Mouse (Mus musculus): ENCODE results near the gene Tuba1a. TPM values are rescaled to one million over a fixed set of nuclear protein-coding genes. Genes with fewer than 3 reads are reported as not detected.
"Not testable (repeated sequence)": the region's sequence is repeated elsewhere in the genome, so short reads cannot be mapped to it uniquely, and the experiment has no call there.

The Tuba1a gene
- polyA plus RNA-seq, 1 experiment from 2014 or later: 1,836 TPM

DNA sequence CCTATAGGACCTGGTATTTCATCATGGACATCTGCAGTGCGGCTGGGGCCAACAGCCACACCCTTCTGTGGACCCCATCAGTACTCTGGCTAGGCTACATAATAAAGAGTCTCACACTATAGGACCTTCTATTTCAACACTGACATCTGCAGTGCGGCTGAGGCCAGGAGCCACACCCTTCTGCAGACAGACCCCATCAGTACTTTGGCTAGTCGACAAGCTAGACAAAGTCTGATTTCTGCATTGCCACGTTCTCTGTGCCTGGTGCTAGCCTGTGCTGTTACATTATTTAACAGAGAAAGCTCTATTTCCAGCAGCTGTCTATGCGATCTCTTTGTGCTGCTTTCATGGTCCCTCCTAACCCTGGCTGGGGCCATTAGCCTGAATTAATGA lies 1.4 kb downstream of the Tuba1a start:
- no peaks in the 10 kb centered on the region for H3K27me3 ChIP-seq (replicated peaks; ENCODE audit: control insufficient read depth, insufficient read depth, low read length)
- H3K36me3 ChIP-seq (ENCODE audit: control insufficient read depth, insufficient read depth, low read length): peaks cover 7% of the 10 kb centered on the region; the same call in 1 of the 2 replicates
- H3K4me3 ChIP-seq (ENCODE audit: low read depth, low read length): peak overlapping the region; percentile 85
- ATAC-seq (ENCODE audit: low read depth) (no peak), DNase-seq (ENCODE audit: low spot score) (peak; percentile 38)
- H3K4me2 ChIP-seq (ENCODE audit: low read depth, low read length): peak overlapping the region; percentile 80
- peak overlapping the region; percentile 97 for H3K9ac ChIP-seq (ENCODE audit: low read depth, low read length)
- peak overlapping the region; percentile 99 for H3K27ac ChIP-seq (replicated peaks; ENCODE audit: low read depth, low read length)
- 16% methylated on average over 5 of the region's 5 CpGs for WGBS
- peaks cover 14% of the 10 kb centered on the region; the same call in 1 of the 2 replicates for H3K4me1 ChIP-seq (ENCODE audit: control insufficient read depth, insufficient read depth, low read length)
- no peaks in the 10 kb centered on the region for H3K9me3 ChIP-seq (ENCODE audit: control insufficient read depth, low read length)

DNA sequence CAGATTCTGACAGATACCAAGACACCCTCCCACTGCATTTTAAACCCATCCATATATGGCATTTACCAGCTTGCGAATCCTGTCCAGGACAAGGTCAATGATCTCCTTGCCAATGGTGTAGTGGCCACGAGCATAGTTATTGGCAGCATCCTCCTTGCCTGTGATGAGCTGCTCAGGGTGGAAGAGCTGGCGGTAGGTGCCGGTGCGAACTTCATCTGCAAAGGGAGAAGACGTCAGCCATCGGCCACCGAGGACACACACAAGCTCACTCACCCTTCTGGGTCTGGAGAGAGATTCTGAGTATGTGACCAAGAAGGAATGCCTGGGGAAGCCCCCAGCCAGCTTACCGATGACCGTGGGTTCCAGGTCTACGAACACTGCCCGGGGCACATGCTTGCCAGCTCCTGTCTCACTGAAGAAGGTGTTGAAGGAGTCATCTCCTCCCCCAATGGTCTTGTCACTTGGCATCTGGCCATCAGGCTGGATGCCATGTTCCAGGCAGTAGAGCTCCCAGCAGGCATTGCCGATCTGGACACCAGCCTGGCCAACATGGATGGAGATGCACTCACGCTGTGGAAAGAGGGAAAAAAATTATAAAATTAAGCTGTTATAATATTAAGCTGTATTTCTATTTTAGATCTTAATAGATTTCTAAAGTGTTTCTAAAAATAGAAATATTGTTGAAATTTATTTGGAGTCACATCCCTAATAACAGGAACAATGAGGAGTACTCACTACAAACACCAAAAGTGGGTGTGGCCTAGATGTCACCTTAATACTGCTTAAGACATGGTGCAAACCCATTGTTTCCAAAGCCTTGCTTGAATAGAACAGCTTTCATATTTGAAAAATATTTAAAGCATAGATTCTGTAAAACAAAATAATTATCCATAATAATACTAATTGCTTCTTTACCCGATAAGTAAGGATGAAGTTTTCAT lies 2.1 kb downstream of the Tuba1a start:
- Histone ChIP-seq H3K4me3 (ENCODE audit: low read depth, low read length) (peak overlapping the region; percentile 85), H3K9ac (ENCODE audit: low read depth, low read length) (peak overlapping the region; percentile 97), H3K4me1 (ENCODE audit: control insufficient read depth, insufficient read depth, low read length) (peaks cover 14% of the 10 kb centered on the region; the same call in 1 of the 2 replicates), H3K4me2 (ENCODE audit: low read depth, low read length) (peak overlapping the region; percentile 80), H3K27ac (replicated peaks; ENCODE audit: low read depth, low read length) (peak overlapping the region; percentile 99)
- not testable (repeated sequence) for H3K27me3 ChIP-seq (replicated peaks; ENCODE audit: control insufficient read depth, insufficient read depth, low read length); DNase-seq (ENCODE audit: low spot score); ATAC-seq (ENCODE audit: low read depth); H3K36me3 ChIP-seq (ENCODE audit: control insufficient read depth, insufficient read depth, low read length); H3K9me3 ChIP-seq (ENCODE audit: control insufficient read depth, low read length)
- 83% methylated on average over 11 of the region's 15 CpGs for WGBS

DNA sequence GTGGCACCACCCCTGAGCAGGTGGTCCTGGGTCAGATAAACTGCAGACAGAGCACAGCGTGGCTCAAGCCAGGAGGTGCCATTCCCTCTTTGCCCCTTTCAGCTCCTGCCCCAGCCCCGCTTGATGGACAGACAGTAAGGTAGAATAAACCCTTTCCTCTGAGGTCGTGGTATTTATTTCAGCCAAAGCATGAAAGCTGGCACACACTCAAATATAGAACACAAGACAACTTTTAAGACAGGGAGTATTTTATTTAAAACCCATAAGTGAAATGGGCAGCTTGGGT lies 4.0 kb downstream of the Tuba1a start:
- no peaks in the 10 kb centered on the region for H3K27me3 ChIP-seq (replicated peaks; ENCODE audit: control insufficient read depth, insufficient read depth, low read length)

DNA sequence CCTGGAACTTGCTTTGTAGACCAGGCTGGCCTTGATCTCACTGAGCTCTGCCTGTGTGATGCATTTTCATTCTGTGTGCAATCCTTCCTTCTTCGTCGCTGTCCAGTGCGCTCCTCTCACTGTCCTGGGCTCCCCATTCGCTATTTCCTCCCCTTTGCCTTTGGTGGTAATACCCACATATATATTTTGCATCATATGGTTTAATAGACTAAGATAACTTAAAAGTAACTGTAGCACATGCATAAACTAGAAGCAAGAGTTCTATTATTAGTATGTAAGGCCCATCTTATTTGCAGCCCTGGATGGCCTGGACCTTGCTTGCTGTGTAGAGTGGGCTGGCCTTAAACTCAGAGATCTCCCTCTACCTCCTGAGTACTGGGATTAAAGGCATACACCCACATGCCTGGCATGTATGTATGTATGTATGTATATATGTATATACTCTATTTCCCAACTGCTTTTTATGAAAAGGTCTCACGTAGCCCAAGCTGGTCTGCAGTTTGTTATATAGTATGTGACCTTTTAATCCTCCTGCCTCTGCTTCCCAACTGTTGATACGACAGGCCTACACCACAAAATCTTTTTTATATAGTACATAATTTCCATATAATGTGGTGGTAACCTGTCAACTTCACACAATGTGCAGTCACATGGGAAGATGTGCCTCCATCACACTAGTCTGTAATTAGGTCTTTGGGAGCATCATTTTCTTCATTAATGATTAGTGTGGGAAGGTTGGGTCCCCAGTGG lies 4.5 kb downstream of the Tuba1a start:
- H3K4me2 ChIP-seq (ENCODE audit: low read depth, low read length): no peak overlapping the region; the same call in 1 of the 2 replicates
- peaks cover 7% of the 10 kb centered on the region; the same call in 1 of the 2 replicates for H3K36me3 ChIP-seq (ENCODE audit: control insufficient read depth, insufficient read depth, low read length)
- ATAC-seq (ENCODE audit: low read depth): no peak
- H3K9ac ChIP-seq (ENCODE audit: low read depth, low read length): no peak overlapping the region
- H3K27ac ChIP-seq (replicated peaks; ENCODE audit: low read depth, low read length): no peak overlapping the region
- no peaks in the 10 kb centered on the region for H3K9me3 ChIP-seq (ENCODE audit: control insufficient read depth, low read length)
- WGBS: 68% methylated on average over 6 of the region's 6 CpGs
- no peak for DNase-seq (ENCODE audit: low spot score)
- no peak overlapping the region for H3K4me3 ChIP-seq (ENCODE audit: low read depth, low read length)
- peaks cover 6% of the 10 kb centered on the region; the same call in 1 of the 2 replicates for H3K4me1 ChIP-seq (ENCODE audit: control insufficient read depth, insufficient read depth, low read length)
- no peaks in the 10 kb centered on the region for H3K27me3 ChIP-seq (replicated peaks; ENCODE audit: control insufficient read depth, insufficient read depth, low read length)

More for the DNA sequence above, 4.0 kb downstream of the Tuba1a start:
- H3K36me3 ChIP-seq (ENCODE audit: control insufficient read depth, insufficient read depth, low read length): peaks cover 7% of the 10 kb centered on the region; the same call in 1 of the 2 replicates
- 67% methylated on average over 3 of the region's 3 CpGs for WGBS
- no peak for ATAC-seq (ENCODE audit: low read depth)
- H3K9ac ChIP-seq (ENCODE audit: low read depth, low read length): no peak overlapping the region
- DNase-seq (ENCODE audit: low spot score): no peak
- H3K27ac ChIP-seq (replicated peaks; ENCODE audit: low read depth, low read length): no peak overlapping the region
- no peak overlapping the region; the same call in 1 of the 2 replicates for H3K4me2 ChIP-seq (ENCODE audit: low read depth, low read length)
- peaks cover 9% of the 10 kb centered on the region; the same call in 1 of the 2 replicates for H3K4me1 ChIP-seq (ENCODE audit: control insufficient read depth, insufficient read depth, low read length)
- no peak overlapping the region for H3K4me3 ChIP-seq (ENCODE audit: low read depth, low read length)
- no peaks in the 10 kb centered on the region for H3K9me3 ChIP-seq (ENCODE audit: control insufficient read depth, low read length)

DNA sequence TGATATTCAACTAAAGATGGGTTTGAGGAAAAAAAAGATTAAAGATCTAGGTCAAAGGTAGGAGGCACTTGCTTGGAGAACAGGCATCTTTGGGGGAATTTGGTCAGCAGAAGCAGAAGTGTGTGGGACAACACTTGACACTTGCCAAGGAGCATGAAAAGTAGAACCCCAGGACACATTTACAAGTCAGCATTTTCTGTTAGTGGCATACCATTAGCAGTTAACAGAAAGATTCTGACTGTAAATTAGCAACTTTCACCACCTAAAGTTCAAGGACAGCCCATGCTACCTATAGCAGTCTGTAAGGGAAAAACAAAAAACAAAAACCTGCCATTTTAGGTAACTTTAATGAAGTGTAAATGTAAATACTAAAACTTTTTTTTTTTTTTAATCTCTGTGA lies 5.1 kb downstream of the Tuba1a start:
- Histone ChIP-seq H3K9me3 (ENCODE audit: control insufficient read depth, low read length) (no peaks in the 10 kb centered on the region), H3K4me2 (ENCODE audit: low read depth, low read length) (no peak overlapping the region), H3K27me3 (replicated peaks; ENCODE audit: control insufficient read depth, insufficient read depth, low read length) (no peaks in the 10 kb centered on the region), H3K4me3 (ENCODE audit: low read depth, low read length) (no peak overlapping the region), H3K36me3 (ENCODE audit: control insufficient read depth, insufficient read depth, low read length) (peaks cover 7% of the 10 kb centered on the region; the same call in 1 of the 2 replicates), H3K27ac (replicated peaks; ENCODE audit: low read depth, low read length) (no peak overlapping the region), H3K4me1 (ENCODE audit: control insufficient read depth, insufficient read depth, low read length) (peaks cover 4% of the 10 kb centered on the region; the same call in 1 of the 2 replicates), H3K9ac (ENCODE audit: low read depth, low read length) (no peak overlapping the region)
- ATAC-seq (ENCODE audit: low read depth): no peak
- DNase-seq (ENCODE audit: low spot score): no peak

DNA sequence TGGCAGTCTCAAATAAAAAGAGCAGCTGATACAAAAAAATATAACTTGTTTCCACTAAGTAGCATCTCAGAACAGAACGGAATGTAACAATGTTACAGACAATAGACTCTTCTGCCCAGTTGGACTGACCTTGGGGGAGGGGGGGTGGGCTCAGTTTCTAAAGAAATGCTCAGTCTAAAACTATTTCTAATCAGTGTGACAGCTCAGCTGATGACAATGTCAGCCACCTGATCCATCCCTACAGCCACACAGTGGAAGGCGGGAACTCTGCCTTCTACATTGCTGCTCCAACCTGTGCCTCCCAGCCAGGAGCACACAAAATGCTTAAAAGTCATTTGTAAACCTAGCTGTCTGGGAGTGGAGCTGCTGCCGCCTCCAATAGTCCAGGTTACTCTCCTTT lies 5.6 kb downstream of the Tuba1a start:
- DNase-seq (ENCODE audit: low spot score) (no peak), ATAC-seq (ENCODE audit: low read depth) (no peak)
- Histone ChIP-seq H3K9me3 (ENCODE audit: control insufficient read depth, low read length) (no peaks in the 10 kb centered on the region), H3K4me3 (ENCODE audit: low read depth, low read length) (no peak overlapping the region), H3K27me3 (replicated peaks; ENCODE audit: control insufficient read depth, insufficient read depth, low read length) (no peaks in the 10 kb centered on the region), H3K27ac (replicated peaks; ENCODE audit: low read depth, low read length) (no peak overlapping the region), H3K4me2 (ENCODE audit: low read depth, low read length) (no peak overlapping the region), H3K36me3 (ENCODE audit: control insufficient read depth, insufficient read depth, low read length) (peaks cover 7% of the 10 kb centered on the region; the same call in 1 of the 2 replicates), H3K9ac (ENCODE audit: low read depth, low read length) (no peak overlapping the region), H3K4me1 (ENCODE audit: control insufficient read depth, insufficient read depth, low read length) (peaks cover 4% of the 10 kb centered on the region; the same call in 1 of the 2 replicates)
- 41% methylated on average over 3 of the region's 3 CpGs for WGBS

DNA sequence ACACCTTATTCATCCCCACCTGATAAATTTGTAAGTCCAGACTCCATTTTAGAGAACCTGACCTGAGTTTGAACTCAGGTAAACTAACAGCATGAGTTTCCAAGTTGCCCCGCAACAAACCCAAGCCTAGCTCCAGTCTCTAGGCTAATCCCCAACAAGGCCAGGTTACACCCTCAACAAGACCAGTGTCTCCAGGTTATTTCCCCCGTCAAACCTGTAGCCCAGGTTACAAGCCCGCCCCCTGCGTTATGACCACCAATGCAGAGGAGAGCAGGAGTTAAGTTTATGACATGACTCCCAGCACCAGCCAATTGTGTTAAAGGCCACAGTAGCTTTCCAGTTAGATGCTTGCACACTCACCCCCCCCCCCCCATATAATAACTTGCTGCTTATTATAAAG lies 10.4 kb downstream of the Tuba1a start:
- Histone ChIP-seq H3K9ac (ENCODE audit: low read depth, low read length) (no peak overlapping the region), H3K4me3 (ENCODE audit: low read depth, low read length) (no peak overlapping the region), H3K27me3 (replicated peaks; ENCODE audit: control insufficient read depth, insufficient read depth, low read length) (no peaks in the 10 kb centered on the region), H3K36me3 (ENCODE audit: control insufficient read depth, insufficient read depth, low read length) (no peaks in the 10 kb centered on the region), H3K27ac (replicated peaks; ENCODE audit: low read depth, low read length) (no peak overlapping the region), H3K9me3 (ENCODE audit: control insufficient read depth, low read length) (no peaks in the 10 kb centered on the region), H3K4me2 (ENCODE audit: low read depth, low read length) (no peak overlapping the region), H3K4me1 (ENCODE audit: control insufficient read depth, insufficient read depth, low read length) (no peaks in the 10 kb centered on the region)
- 0 out of 2 replicates have a peak, but pooled peaks have one; percentile 45 for ATAC-seq (ENCODE audit: low read depth)
- no peak for DNase-seq (ENCODE audit: low spot score)
- 54% methylated on average over 4 of the region's 4 CpGs for WGBS

DNA sequence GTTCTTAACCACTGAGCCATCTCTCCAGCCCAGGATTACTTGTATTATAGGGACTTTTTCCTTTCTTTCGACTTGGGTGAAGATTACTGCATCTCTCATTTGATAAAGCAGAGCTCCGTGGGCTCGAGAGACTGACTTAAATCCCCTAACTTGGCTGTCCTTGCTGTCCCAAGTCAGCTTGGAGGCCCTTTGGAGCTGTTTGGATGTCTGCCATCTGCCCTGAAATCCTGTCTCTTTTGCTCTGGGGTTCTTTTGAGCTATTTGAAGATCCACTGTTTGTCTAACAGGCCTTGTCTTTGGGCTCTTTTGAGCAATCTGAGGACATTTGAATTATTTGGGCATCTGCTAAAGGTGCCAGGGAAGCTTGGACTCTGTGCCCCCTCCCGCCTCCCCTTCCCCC lies 11.4 kb downstream of the Tuba1a start:
- Histone ChIP-seq H3K9me3 (ENCODE audit: control insufficient read depth, low read length) (no peaks in the 10 kb centered on the region), H3K4me2 (ENCODE audit: low read depth, low read length) (no peak overlapping the region), H3K27me3 (replicated peaks; ENCODE audit: control insufficient read depth, insufficient read depth, low read length) (no peaks in the 10 kb centered on the region), H3K4me3 (ENCODE audit: low read depth, low read length) (no peak overlapping the region), H3K4me1 (ENCODE audit: control insufficient read depth, insufficient read depth, low read length) (no peaks in the 10 kb centered on the region), H3K9ac (ENCODE audit: low read depth, low read length) (no peak overlapping the region), H3K27ac (replicated peaks; ENCODE audit: low read depth, low read length) (no peak overlapping the region), H3K36me3 (ENCODE audit: control insufficient read depth, insufficient read depth, low read length) (no peaks in the 10 kb centered on the region)
- WGBS: 89% methylated on average over 4 of the region's 4 CpGs
- ATAC-seq (ENCODE audit: low read depth) (no peak), DNase-seq (ENCODE audit: low spot score) (no peak)

All from embryonic facial prominence, embryonic 14.5 days (tissue).